Mouse (Mus musculus): ENCODE measurements at regions not wholly inside any gene's neighbourhood (a gene's known extent, or its start where the extent isn't known, plus 50 kb on each side); places are given as distances from the start of the nearest gene placed in this dataset.

DNA sequence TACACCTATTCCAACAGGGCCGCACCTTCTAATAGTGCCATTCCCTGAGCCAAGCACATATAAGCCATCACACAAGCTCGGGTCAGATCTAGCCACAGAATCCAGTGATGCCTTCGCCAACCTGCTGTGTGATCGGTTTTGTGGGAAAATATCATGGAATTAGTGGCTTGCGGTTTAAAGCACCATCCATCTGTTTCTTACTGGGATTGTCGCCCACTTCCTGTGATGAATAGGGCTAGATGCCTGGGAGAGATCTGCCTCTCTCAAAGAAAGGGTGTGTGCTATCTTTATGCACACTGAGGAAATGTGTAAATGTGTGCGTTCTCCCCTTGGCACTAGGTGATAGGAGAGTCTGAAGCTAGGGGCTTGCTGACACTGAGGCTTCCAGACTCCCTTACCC is 154.5 kb upstream of the Smim23 start:
- no peak for TF ChIP-seq HCFC1 (IDR thresholded peaks at IDR 0.05; ENCODE audit: low read depth, low read length)
- no peak for TF ChIP-seq GABPA (IDR thresholded peaks at IDR 0.05; ENCODE audit: low read depth, low read length)
- TF ChIP-seq BHLHE40 (IDR thresholded peaks at IDR 0.05; ENCODE audit: borderline replicate concordance, low read depth, low read length) = no peak
- TF ChIP-seq CTCF (IDR thresholded peaks at IDR 0.05 in 2 of 3, conservative IDR thresholded peaks at IDR 0.05 in 1 of 3; ENCODE audit: control insufficient read depth in 1 of 3, insufficient read depth in 1 of 3, low read depth in 2 of 3, low read length in 3 of 3, poor library complexity in 1 of 3, severe bottlenecking in 1 of 3) = no peak
- no peak for TF ChIP-seq MXI1 (IDR thresholded peaks at IDR 0.05; ENCODE audit: low read depth, low read length)
- TF ChIP-seq GATA1 (IDR thresholded peaks at IDR 0.05; ENCODE audit: low read depth, low read length) = no peak
- TF ChIP-seq E2F4 (IDR thresholded peaks at IDR 0.05; ENCODE audit: borderline replicate concordance, low read depth, low read length) = no peak
- no peak for TF ChIP-seq ZC3H11A (IDR thresholded peaks at IDR 0.05; ENCODE audit: low read depth, low read length)
- no peak for TF ChIP-seq NELFE (IDR thresholded peaks at IDR 0.05; ENCODE audit: low read depth, low read length)
- no peak for TF ChIP-seq ETS1 (IDR thresholded peaks at IDR 0.05; ENCODE audit: low read depth, low read length)
- TF ChIP-seq TCF12 (IDR thresholded peaks at IDR 0.05; ENCODE audit: low read depth, low read length) = no peak
